Mouse (Mus musculus): ENCODE results near the gene Cd84.

The Cd84 gene

DNA sequence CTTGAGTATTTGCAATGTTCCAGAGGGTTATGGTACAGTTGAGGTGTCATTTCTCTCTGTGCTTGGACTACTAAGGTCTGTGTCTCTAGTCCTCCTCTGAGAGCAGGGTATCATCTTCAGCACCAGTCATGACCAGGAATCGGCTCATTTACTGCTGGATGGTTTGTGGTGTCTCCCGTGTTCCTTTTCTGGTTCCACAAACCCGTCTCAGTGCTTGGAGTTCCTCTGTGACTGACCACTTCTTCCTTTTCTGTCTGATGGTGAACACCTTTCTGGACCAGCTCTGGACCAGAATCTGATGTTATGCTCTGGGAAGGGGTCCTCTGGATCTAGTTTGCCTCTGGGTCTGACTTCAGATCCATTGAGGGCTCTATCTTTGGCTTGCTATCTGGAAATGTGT is at the start of gene Cd84:
Gene Cd84, plus strand, starts transcription at position 210 of the 400 bp plus-strand sequence.
- no peak for TF ChIP-seq GATA4 (IDR thresholded peaks at IDR 0.05; ENCODE audit: insufficient replicate concordance, low read length)

DNA sequence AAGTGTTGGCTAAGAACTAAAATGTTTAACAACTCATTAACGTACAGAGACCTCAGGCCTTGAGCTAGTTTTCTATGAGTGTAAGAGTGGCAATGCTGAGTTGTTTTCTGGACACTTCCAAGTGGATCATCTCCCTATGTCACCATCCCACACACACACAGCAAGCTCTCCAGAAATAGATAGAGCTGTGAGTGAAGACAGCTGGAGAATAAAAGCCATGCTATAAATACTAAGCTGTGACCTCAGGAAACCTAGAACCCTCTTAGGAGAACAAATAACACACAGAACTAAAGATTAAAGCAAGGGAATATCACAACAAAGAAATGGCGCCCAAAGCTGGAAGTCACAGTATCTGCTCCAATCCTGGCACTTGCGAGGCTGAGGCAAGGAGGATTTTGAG is 48.0 kb upstream of the Cd84 start:
- no peak for TF ChIP-seq GATA4 (IDR thresholded peaks at IDR 0.05; ENCODE audit: insufficient replicate concordance, low read length)

DNA sequence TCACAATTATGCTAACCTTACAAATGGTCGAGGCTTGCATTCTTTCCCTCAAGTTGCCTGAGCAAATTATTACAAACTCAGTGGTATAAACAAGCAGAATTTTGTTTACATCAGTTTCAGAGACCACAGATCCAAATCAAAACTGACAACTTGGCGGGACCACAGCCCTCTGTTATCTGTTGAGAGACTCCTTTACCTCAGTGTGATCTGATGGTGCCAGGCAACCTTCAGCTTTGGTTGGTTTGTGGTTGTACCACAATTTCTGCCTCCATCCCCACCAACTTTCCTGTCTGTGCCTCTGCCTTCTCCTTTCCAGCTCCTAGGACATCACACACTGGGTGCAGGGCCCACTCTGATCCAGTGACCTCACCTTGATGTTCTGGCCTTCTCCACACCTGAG is 43.3 kb upstream of the Cd84 start:
- no peak for TF ChIP-seq GATA4 (IDR thresholded peaks at IDR 0.05; ENCODE audit: insufficient replicate concordance, low read length)

DNA sequence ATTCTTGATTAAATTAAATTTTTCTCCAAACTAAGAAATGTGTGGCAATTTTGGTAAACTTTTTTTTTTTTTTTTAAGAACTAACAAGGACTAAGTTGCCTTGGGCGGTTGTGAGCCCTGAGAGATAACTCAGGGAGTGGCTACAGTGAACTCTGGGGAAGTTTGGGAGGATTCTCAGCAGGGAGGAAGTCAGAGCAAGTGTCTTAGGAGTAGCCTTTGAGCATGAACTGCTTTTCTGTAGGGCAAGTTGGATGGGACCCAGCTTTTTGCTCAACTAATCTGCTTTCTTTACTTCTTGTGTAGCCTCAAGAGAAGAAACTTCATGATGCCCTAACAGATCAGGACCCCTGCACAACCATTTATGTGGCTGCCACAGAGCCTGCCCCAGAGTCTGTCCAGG is 41.7 kb upstream of the Cd84 start:
- TF ChIP-seq GATA4 (IDR thresholded peaks at IDR 0.05; ENCODE audit: insufficient replicate concordance, low read length), result no peak

DNA sequence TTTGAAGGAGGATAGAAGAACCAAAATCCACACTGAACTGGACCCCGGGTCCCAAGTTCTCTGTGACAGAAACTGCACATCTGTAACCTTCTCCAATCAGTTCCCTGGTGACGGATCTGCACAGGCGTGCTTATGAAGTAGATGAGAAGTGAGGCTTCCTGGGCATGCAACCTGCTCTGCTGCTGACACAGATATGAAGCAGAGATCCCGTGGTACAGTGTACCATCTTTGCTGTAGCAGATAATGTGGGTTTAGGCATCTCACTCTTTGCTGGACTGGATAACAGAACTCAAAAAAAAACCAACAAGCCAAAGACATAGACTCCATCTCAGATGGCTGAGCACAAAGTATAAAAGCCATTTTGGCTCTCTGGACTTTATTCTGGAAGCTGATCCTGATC is 39.8 kb upstream of the Cd84 start:
- no peak for TF ChIP-seq GATA4 (IDR thresholded peaks at IDR 0.05; ENCODE audit: insufficient replicate concordance, low read length)

DNA sequence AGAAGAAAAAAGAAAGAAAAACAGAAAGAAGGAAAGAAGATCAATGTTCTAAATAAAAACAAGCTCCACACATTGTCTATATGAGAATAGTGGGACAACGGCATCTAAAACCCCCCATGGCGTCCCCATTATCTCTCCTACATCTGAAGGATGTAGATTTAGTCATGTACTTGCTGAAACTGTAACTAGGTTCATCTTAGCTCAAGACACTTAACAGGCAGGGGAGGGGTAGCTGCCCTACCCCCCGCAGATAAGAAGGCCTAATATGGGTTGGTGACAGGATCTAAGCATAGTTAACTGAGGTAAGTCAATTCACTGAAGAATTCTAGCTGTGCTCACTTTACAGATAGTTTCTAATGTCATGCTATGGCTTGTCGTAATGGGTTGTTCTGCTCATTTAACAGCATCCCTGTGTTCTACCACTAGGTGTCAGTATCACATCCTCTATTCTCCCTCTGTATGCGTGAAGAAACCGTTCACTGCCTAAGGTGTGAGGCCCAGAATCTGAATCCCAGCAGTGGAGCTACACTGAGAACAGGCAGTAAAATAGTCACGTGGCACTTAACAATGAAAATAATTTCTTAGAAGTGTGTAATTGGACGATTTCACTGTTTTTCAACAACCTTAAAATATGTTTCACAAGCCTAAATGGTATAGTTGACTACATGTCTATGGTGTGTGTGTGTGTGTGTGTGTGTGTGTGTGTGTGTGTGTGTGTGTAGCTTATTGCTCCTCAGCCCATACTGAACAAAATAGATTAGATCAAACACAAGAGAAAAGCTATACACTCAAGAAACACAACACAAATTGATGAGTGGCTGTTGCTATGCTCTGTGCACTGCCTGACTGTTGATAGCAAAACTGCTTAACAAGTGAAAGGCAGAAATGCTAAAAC is 23.7 kb upstream of the Cd84 start:
- no peak for TF ChIP-seq GATA4 (IDR thresholded peaks at IDR 0.05; ENCODE audit: insufficient replicate concordance, low read length)

DNA sequence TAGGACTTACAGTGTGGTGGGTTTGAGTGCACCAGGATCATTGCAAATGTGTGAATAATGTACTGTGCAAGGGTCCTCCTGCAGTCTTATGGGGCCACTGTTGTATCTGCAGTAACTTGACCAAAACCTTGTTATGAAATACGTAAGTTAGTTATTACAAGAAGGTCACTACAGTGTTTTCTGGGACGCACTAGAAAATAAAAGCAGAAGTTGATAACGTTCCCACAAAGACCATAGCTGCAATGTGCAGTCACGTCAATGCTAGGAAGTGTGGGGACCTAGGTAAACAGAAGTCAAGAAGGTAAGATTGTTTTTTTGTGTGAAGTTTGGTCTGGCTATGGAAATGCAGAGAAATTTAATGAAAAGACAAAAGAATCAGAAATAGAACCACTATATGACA is 22.5 kb upstream of the Cd84 start:
- TF ChIP-seq GATA4 (IDR thresholded peaks at IDR 0.05; ENCODE audit: insufficient replicate concordance, low read length), result no peak

DNA sequence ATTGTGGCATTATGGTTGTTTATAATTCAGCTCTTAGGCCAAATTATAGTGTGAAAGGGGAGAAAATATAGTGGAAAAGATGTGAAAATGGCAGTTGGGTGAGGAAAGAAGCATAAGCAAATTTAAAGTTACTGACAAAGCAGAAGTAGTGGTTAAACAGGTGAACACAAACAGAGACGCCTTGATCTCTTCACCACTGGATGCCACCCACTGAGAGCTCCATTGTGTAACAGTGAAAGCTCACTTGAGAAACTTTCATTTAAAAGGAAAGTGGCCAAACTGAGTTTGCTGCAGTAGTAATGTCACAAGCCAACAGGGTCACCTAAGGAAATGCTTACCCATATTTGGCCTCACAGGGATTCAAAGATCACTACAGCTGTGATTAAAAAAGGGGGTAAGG is 18.2 kb upstream of the Cd84 start:
- TF ChIP-seq GATA4 (IDR thresholded peaks at IDR 0.05; ENCODE audit: insufficient replicate concordance, low read length), result no peak

DNA sequence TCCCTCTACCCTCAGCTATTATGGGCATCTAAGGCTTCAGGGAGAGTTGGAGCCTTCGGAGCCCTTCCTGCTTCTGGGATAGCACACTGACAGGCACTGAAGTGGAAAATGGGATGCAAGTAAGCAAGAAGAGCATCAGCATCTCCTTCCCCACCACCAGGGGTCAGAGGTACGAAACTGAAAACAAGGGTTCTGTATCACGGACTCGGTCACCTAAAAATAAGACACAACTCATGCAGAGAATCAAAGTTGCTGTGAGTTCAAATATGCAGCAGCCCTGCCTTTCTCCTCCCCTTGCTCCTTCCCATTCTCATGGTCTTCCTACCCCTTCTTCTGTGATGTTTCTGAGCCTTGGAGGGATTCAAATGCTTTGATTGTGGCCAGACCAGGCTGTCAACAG is 14.0 kb upstream of the Cd84 start:
- no peak for TF ChIP-seq GATA4 (IDR thresholded peaks at IDR 0.05; ENCODE audit: insufficient replicate concordance, low read length)

DNA sequence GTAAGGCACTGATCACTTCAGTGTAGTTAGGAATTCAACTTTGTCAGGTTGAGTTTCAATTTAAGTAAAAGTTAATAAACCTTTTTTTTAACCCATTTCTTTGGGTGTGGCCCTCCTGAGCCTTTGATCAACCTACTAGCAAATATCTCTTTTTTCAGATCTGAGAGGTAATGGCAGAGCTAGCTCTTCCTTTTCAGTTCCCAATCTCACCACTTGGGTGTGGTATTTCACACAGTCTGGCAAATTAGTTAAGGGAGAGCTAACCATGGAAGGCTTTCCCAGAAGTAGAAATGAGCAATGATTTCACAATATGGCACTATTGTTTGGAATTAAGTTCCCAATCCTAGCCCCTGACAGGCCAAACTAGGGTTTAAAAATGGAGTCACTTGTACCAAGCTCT is 13.3 kb upstream of the Cd84 start:
- TF ChIP-seq GATA4 (IDR thresholded peaks at IDR 0.05; ENCODE audit: insufficient replicate concordance, low read length), result no peak

DNA sequence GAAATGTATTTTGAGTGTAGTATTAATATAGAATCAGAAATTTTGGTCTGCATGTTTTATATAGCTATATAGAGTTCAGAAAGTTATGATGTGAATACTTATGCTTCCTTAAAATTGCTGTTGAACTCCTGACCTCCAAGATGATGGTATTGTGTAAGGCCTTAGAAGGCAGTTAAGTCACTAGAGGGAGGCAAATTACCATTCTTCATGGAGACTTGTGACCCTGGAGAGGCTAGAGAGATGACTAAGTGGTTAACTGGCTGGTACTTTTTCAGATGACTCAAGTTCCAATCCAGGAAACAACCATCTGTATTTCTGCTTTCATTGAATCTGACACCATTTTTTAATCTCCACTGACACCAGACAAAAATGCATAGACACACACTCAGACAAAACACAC is 11.8 kb upstream of the Cd84 start:
- TF ChIP-seq GATA4 (IDR thresholded peaks at IDR 0.05; ENCODE audit: insufficient replicate concordance, low read length), result no peak

DNA sequence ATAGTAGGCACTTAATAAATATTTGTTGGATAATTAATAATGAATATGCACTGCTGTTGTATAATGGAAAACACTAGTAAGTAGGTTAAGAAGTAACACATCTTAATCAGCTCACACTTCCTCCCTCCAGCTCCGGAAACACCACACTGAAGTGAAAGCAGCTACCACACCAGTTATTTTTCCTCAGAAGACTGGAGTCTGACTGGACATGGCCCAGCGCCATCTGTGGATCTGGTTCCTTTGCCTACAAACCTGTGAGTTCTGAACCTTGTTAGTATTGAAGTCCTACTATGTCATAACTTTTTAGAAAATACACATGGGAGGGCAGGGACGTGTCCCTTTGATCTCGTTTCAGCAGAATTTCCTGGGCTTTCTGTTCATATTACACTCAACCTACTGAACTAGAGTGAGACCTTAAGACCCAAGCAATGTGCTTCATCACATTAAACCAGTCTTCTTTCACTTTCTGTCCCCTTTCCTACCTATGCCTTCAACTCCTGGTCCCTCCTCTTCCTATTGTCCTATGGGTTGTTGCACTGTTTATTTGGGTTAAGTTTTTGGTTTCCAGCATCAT is 1.0 kb downstream of the Cd84 start:
- TF ChIP-seq GATA4 (IDR thresholded peaks at IDR 0.05; ENCODE audit: insufficient replicate concordance, low read length), result peak; percentile 21; the same call in 1 of the 2 replicates

DNA sequence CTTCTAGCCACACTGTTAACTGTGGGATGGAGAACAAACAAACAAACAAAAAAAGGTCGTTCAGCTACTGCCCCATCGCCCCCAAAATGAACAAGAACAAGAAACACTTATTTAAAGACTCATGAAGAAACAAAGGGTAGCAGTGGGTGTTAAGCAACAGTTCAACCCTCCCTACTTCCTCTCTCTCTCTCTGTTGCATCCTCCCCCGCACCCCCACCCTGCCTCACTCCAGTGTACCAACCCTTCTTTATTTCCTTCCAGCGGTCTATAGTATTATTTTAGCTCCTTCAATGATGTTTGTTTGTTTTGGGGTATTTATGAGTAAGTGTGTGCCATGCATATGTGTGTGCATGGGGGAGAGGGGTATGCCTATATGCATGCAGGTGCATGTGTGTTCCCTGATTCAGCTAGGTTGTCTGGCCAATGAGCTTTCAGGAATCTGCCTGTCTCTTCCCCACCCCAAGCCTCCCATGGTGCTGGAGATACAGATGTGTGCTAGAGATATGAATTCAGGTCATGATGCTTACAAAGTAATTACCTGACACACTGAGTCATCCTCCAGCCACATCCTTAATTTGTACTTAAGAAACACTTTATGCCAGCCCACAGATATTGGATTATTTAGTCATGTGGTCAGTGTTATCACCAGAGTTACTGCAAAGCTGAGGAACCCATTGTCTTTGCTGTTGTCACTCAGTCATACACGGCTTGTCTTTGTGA is 5.7 kb downstream of the Cd84 start:
- TF ChIP-seq GATA4 (IDR thresholded peaks at IDR 0.05; ENCODE audit: insufficient replicate concordance, low read length), result no peak

DNA sequence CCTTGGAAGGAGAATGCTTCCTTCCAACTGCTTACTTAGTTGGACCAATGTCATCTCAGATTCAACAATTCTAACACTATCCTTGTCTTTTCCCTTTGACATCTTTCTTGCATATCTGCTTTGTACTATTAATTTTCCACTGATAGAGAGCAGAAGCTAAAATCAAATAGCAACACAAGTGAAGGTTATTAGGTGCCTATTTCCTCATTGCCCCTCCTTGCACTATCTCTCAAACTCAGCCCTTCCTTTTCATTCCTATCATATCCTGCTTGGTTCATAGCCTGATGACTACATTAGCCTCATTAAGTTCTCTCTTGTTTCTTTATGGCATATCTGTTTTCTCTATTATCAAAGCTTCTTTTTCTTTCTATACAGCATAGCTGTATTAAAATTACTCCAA is 8.7 kb downstream of the Cd84 start:
- TF ChIP-seq GATA4 (IDR thresholded peaks at IDR 0.05; ENCODE audit: insufficient replicate concordance, low read length), result peak; percentile 32; the same call in 1 of the 2 replicates

DNA sequence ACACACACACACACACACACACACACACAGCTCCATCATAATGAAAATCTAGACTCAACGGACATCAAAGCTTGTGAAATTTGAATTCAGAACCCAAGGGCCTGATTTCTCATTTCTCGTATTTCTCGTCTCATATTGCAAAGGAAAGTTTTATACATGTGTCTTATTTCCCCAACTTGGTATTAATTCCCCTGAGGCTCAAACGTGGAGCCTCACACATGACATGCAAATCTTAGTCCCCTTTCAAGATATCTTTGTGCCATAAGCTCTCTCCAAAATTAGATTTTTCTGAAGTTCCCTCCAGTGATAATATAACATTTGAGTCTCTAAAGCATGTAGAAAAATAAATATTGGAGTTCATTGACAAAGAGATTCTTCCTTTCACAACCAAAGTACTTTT is 9.3 kb downstream of the Cd84 start:
- TF ChIP-seq GATA4 (IDR thresholded peaks at IDR 0.05; ENCODE audit: insufficient replicate concordance, low read length), result no peak

DNA sequence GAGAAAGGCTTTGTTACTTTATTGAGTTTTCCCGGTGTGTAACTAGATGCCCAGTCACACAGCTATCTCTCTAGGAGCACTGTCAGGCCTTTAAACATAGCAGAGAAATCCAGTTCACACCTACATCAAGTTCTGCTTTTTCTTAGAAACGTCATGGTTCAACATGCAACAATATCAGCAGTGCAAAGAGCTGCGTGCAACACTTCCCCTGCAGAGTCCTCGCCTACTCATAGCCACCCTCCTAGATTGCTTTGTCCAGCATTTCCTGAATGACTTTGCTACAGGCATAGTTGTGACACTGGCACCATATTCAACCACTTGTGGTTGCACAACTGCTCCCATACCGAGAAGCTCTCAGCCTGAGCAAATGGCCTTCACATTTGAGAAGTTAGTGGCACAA is 10.0 kb downstream of the Cd84 start:
- no peak for TF ChIP-seq GATA4 (IDR thresholded peaks at IDR 0.05; ENCODE audit: insufficient replicate concordance, low read length)
